Mouse (Mus musculus) liver, embryonic 12.5 days (tissue): ENCODE data around the gene Ccdc186. TPM values are rescaled to one million over a fixed set of nuclear protein-coding genes. Genes with fewer than 3 reads are reported as not detected.
"Not testable (repeated sequence)": the region's sequence is repeated elsewhere in the genome, so short reads cannot be mapped to it uniquely, and the experiment has no call there.

ENCODE experiments used
- ATAC-seq: fragments of 200-750 bp; cut with Nextera tagmentation; 2 replicates; pipeline ENCODE4 v1.8.0; 2017; ENCODE audit warnings: moderate number of reproducible peaks, mild to moderate bottlenecking, moderate library complexity
- H3K27ac ChIP-seq: fragments of 300-500 bp; sonication (generic); 2 replicates; pipeline ENCODE4 v1.5.1; 2016; ENCODE audit warnings: mild to moderate bottlenecking
- H3K27me3 ChIP-seq: fragments of 300-500 bp; sonication (generic); replicated peaks from 2 replicates; pipeline ENCODE4 v1.6.1; 2016; ENCODE audit warnings: mild to moderate bottlenecking, moderate library complexity
- H3K36me3 ChIP-seq: fragments of 300-500 bp; sonication (generic); 2 replicates; pipeline ENCODE4 v1.6.1; 2016; ENCODE audit warnings: mild to moderate bottlenecking, moderate library complexity
- H3K4me1 ChIP-seq: fragments of 300-500 bp; sonication (generic); 2 replicates; pipeline ENCODE4 v1.6.1; 2016
- H3K4me2 ChIP-seq: fragments of 300-500 bp; sonication (generic); 2 replicates; pipeline ENCODE4 v1.6.1; 2016; ENCODE audit warnings: mild to moderate bottlenecking, moderate library complexity
- H3K4me3 ChIP-seq: fragments of 300-500 bp; sonication (generic); 2 replicates; pipeline ENCODE4 v1.5.1; 2016; ENCODE audit warnings: mild to moderate bottlenecking, moderate library complexity
- H3K9ac ChIP-seq: fragments of 300-500 bp; sonication (generic); 2 replicates; pipeline ENCODE4 v1.6.1; 2016; ENCODE audit warnings: mild to moderate bottlenecking, moderate library complexity
- H3K9me3 ChIP-seq: fragments of 300-500 bp; sonication (generic); replicated peaks from 2 replicates; pipeline ENCODE4 v1.6.1; 2016; ENCODE audit warnings: mild to moderate bottlenecking, moderate library complexity
- WGBS: fragments of 180-500 bp; shearing (Covaris S2); methylation state at CpG from one replicate; pipeline ENCODE4 v1.1.7; 2016; ENCODE audit not compliant: insufficient replicate concordance; 5-methylcytosine and 5-hydroxymethylcytosine counted together
- polyA plus RNA-seq: library from polyadenylated mRNA; unstranded; fragments of >200 nt; fragmentation: Nextera tagmentation; extraction: Ambion mirVana; gene quantifications from 2 replicates; pipeline ENCODE4 v1.2.1, GENCODE M21; 2016

Ccdc186 gene
- polyA plus RNA-seq, 1 experiment from 2014 or later = 7.7 TPM

- Histone ChIP-seq H3K27ac (no peak overlapping the region), H3K4me1 (no peaks in the 10 kb centered on the region), H3K36me3 (no peaks in the 10 kb centered on the region), H3K4me3 (no peak overlapping the region), H3K9me3 (no peaks in the 10 kb centered on the region), H3K4me2 (no peak overlapping the region), H3K27me3 (0 out of 2 replicates have a peak, but pooled peaks cover 7% of the 10 kb centered on the region), H3K9ac (no peak overlapping the region)
- WGBS = 64% methylated on average over 9 of the region's 9 CpGs
- ATAC-seq = no peak
These were observed 53.0 kb downstream of the Ccdc186 start for GRCm38 (mm10) chr19:56769024-56769423.

GRCm38 (mm10) chr19:56762686-56763085 is 59.3 kb downstream of the Ccdc186 start:
- H3K4me1 ChIP-seq = no peaks in the 10 kb centered on the region
- H3K27ac ChIP-seq = no peak overlapping the region
- H3K9ac ChIP-seq = no peak overlapping the region
- H3K27me3 ChIP-seq = no peaks in the 10 kb centered on the region
- WGBS = 78% methylated on average over 4 of the region's 4 CpGs
- no peak for ATAC-seq
- H3K9me3 ChIP-seq = no peaks in the 10 kb centered on the region
- no peak overlapping the region for H3K4me3 ChIP-seq
- no peaks in the 10 kb centered on the region for H3K36me3 ChIP-seq
- no peak overlapping the region for H3K4me2 ChIP-seq

- no peak overlapping the region for H3K4me2 ChIP-seq
- WGBS = 40% methylated on average over 2 of the region's 2 CpGs
- no peaks in the 10 kb centered on the region for H3K36me3 ChIP-seq
- no peaks in the 10 kb centered on the region; the same call in 1 of the 2 replicates for H3K27me3 ChIP-seq
- H3K9ac ChIP-seq = no peak overlapping the region
- H3K27ac ChIP-seq = no peak overlapping the region
- no peaks in the 10 kb centered on the region for H3K9me3 ChIP-seq
- no peaks in the 10 kb centered on the region for H3K4me1 ChIP-seq
- no peak for ATAC-seq
- no peak overlapping the region for H3K4me3 ChIP-seq
These were observed 60.3 kb downstream of the Ccdc186 start for GRCm38 (mm10) chr19:56761727-56762126.

- no peaks in the 10 kb centered on the region for H3K4me1 ChIP-seq
- ATAC-seq = no peak
- H3K9me3 ChIP-seq = no peaks in the 10 kb centered on the region
- H3K27me3 ChIP-seq = no peaks in the 10 kb centered on the region; the same call in 1 of the 2 replicates
- no peak overlapping the region for H3K4me3 ChIP-seq
- no peak overlapping the region for H3K27ac ChIP-seq
- 66% methylated on average over 5 of the region's 5 CpGs for whole genome bisulfite sequencing
- H3K36me3 ChIP-seq = no peaks in the 10 kb centered on the region
- no peak overlapping the region for H3K9ac ChIP-seq
- no peak overlapping the region for H3K4me2 ChIP-seq
These were observed 60.9 kb downstream of the Ccdc186 start for GRCm38 (mm10) chr19:56761096-56761495.

- WGBS = 61% methylated on average over 8 of the region's 8 CpGs
- no peak overlapping the region for H3K27ac ChIP-seq
- H3K9ac ChIP-seq = no peak overlapping the region
- ATAC-seq = no peak
- H3K4me1 ChIP-seq = no peaks in the 10 kb centered on the region
- H3K36me3 ChIP-seq = no peaks in the 10 kb centered on the region
- no peak overlapping the region for H3K4me2 ChIP-seq
- H3K27me3 ChIP-seq = no peaks in the 10 kb centered on the region; the same call in 1 of the 2 replicates
- H3K4me3 ChIP-seq = no peak overlapping the region
- no peaks in the 10 kb centered on the region for H3K9me3 ChIP-seq
These were observed 61.6 kb downstream of the Ccdc186 start for GRCm38 (mm10) chr19:56760306-56760940.

GRCm38 (mm10) chr19:56759740-56760139 is 62.2 kb downstream of the Ccdc186 start:
- H3K9me3 ChIP-seq = no peaks in the 10 kb centered on the region
- no peak overlapping the region for H3K4me3 ChIP-seq
- 77% methylated on average over 4 of the region's 4 CpGs for WGBS
- H3K27me3 ChIP-seq = peaks cover 3% of the 10 kb centered on the region; the same call in 1 of the 2 replicates
- no peak overlapping the region for H3K27ac ChIP-seq
- H3K36me3 ChIP-seq = no peaks in the 10 kb centered on the region
- no peak overlapping the region for H3K4me2 ChIP-seq
- H3K4me1 ChIP-seq = no peaks in the 10 kb centered on the region
- ATAC-seq = no peak
- H3K9ac ChIP-seq = no peak overlapping the region

- no peak overlapping the region for H3K9ac ChIP-seq
- no peaks in the 10 kb centered on the region for H3K36me3 ChIP-seq
- no peak overlapping the region for H3K27ac ChIP-seq
- H3K9me3 ChIP-seq = no peaks in the 10 kb centered on the region
- H3K4me2 ChIP-seq = no peak overlapping the region
- H3K4me1 ChIP-seq = no peaks in the 10 kb centered on the region
- 63% methylated on average over 2 of the region's 2 CpGs for WGBS
- peaks cover 3% of the 10 kb centered on the region; the same call in 1 of the 2 replicates for H3K27me3 ChIP-seq
- ATAC-seq = no peak
- no peak overlapping the region for H3K4me3 ChIP-seq
These were observed 63.7 kb downstream of the Ccdc186 start for GRCm38 (mm10) chr19:56758311-56758710.

GRCm38 (mm10) chr19:56756412-56756811 is 65.6 kb downstream of the Ccdc186 start:
- Histone ChIP-seq H3K4me2 (no peak overlapping the region), H3K9ac (no peak overlapping the region), H3K4me3 (no peak overlapping the region), H3K9me3 (no peaks in the 10 kb centered on the region), H3K4me1 (no peaks in the 10 kb centered on the region), H3K36me3 (no peaks in the 10 kb centered on the region), H3K27ac (no peak overlapping the region), H3K27me3 (peaks cover 3% of the 10 kb centered on the region; the same call in 1 of the 2 replicates)
- 67% methylated on average over 10 of the region's 10 CpGs for WGBS
- no peak for ATAC-seq

GRCm38 (mm10) chr19:56754456-56754855 is 67.5 kb downstream of the Ccdc186 start:
- not testable (repeated sequence) for H3K4me1 ChIP-seq, H3K27ac ChIP-seq
- 69% methylated on average over 2 of the region's 2 CpGs for WGBS

GRCm38 (mm10) chr19:56750709-56751108 is 71.3 kb downstream of the Ccdc186 start:
- no peak overlapping the region for H3K27ac ChIP-seq
- WGBS = 31% methylated on average over 4 of the region's 4 CpGs

More at GRCm38 (mm10) chr19:56754456-56754855, 67.5 kb downstream of the Ccdc186 start:
- not testable (repeated sequence) for H3K4me3 ChIP-seq, H3K4me2 ChIP-seq, H3K36me3 ChIP-seq, H3K9me3 ChIP-seq, H3K9ac ChIP-seq, H3K27me3 ChIP-seq, ATAC-seq

GRCm38 (mm10) chr19:56749343-56749742 is 72.6 kb downstream of the Ccdc186 start:
- Histone ChIP-seq H3K4me2 (no peak overlapping the region), H3K4me3 (no peak overlapping the region), H3K36me3 (no peaks in the 10 kb centered on the region), H3K9me3 (no peaks in the 10 kb centered on the region), H3K4me1 (no peaks in the 10 kb centered on the region), H3K27me3 (no peaks in the 10 kb centered on the region; the same call in 1 of the 2 replicates), H3K9ac (no peak overlapping the region), H3K27ac (no peak overlapping the region)
- 45% methylated on average over 3 of the region's 3 CpGs for WGBS
- ATAC-seq = no peak

More at GRCm38 (mm10) chr19:56750709-56751108, 71.3 kb downstream of the Ccdc186 start:
- Histone ChIP-seq H3K9ac (no peak overlapping the region), H3K9me3 (no peaks in the 10 kb centered on the region), H3K4me3 (no peak overlapping the region), H3K27me3 (peaks cover 3% of the 10 kb centered on the region; the same call in 1 of the 2 replicates), H3K4me2 (no peak overlapping the region), H3K4me1 (no peaks in the 10 kb centered on the region), H3K36me3 (no peaks in the 10 kb centered on the region)
- ATAC-seq = no peak

GRCm38 (mm10) chr19:56747878-56748277 is 74.1 kb downstream of the Ccdc186 start:
- no peak overlapping the region for H3K4me3 ChIP-seq
- H3K4me1 ChIP-seq = no peaks in the 10 kb centered on the region
- H3K9me3 ChIP-seq = no peaks in the 10 kb centered on the region
- ATAC-seq = no peak
- no peak overlapping the region for H3K27ac ChIP-seq
- WGBS = 73% methylated on average over 10 of the region's 10 CpGs
- no peaks in the 10 kb centered on the region for H3K36me3 ChIP-seq
- no peak overlapping the region for H3K9ac ChIP-seq
- H3K4me2 ChIP-seq = no peak overlapping the region
- H3K27me3 ChIP-seq = peaks cover 9% of the 10 kb centered on the region
